Mouse (Mus musculus) olfactory bulb, adult 2 months (tissue): ENCODE measurements around the gene A630089N07Rik.

Experiments used
- CTCF ChIP-seq: fragments of 200-500 bp; IDR thresholded peaks from 2 replicates; pipeline ENCODE4 v1.5.1; 2012; ENCODE audit warnings: low read depth, mild to moderate bottlenecking, low read length, moderate library complexity; ENCODE audit not compliant: insufficient read depth
- POLR2A ChIP-seq: fragments of 200-500 bp; IDR thresholded peaks from 2 replicates; pipeline ENCODE4 v1.6.1; 2012; ENCODE audit warnings: mild to moderate bottlenecking, low read depth, low read length, moderate library complexity; ENCODE audit not compliant: insufficient read depth

- TF ChIP-seq CTCF (no peak), POLR2A (no peak)
Observed at GRCm38 (mm10) chr16:98107109-98107508, 24.9 kb upstream of the A630089N07Rik start.
